Mouse (Mus musculus): ENCODE results near the gene Retreg1. TPM values are rescaled to one million over a fixed set of nuclear protein-coding genes. Genes with fewer than 3 reads are reported as not detected.
A peak's percentile ranks its signal among the peaks of the same experiment; 100 is the strongest.

Retreg1 gene
- total RNA-seq, 1 experiment, result 7.1 TPM

GRCm38 (mm10) chr15:25854270-25854904 is 11.4 kb downstream of the Retreg1 start:
- no peaks in the 10 kb centered on the region for H3K9me3 ChIP-seq (ENCODE audit: control insufficient read depth, insufficient read depth, low read depth, low read length)
- H3K36me3 ChIP-seq (ENCODE audit: control insufficient read depth, insufficient read depth, low read length, poor library complexity, severe bottlenecking), result no peaks in the 10 kb centered on the region
- in situ Hi-C loops (cut with MboI; ENCODE audit: low sequenced_read_pairs in 2 of 2, unreplicated experiment in 2 of 2), result no loop called here
- H3K27ac ChIP-seq (ENCODE audit: insufficient read depth, low read depth, low read length, poor library complexity, severe bottlenecking), result no peak overlapping the region
- no peak for TF ChIP-seq ZNF384 (IDR thresholded peaks at IDR 0.05; ENCODE audit: low read depth, low read length)
- TF ChIP-seq ZC3H11A (IDR thresholded peaks at IDR 0.05; ENCODE audit: borderline replicate concordance, low read depth, low read length), result no peak
- no peak for TF ChIP-seq CHD2 (IDR thresholded peaks at IDR 0.05; ENCODE audit: low read depth, low read length)
- no peak for TF ChIP-seq MAFK (IDR thresholded peaks at IDR 0.05; ENCODE audit: insufficient read depth, low read depth, low read length)
- no peak for TF ChIP-seq HCFC1 (IDR thresholded peaks at IDR 0.05; ENCODE audit: borderline replicate concordance, insufficient read depth, low read length)
- DNase-seq (ENCODE audit: low read depth, low spot score), result no peak
- no peak overlapping the region for H3K4me3 ChIP-seq (ENCODE audit: insufficient read depth in 1 of 2, low read depth in 1 of 2, low read length in 2 of 2, poor library complexity in 1 of 2, severe bottlenecking in 1 of 2)
- H3K9ac ChIP-seq (ENCODE audit: insufficient read depth, low read depth, low read length, poor library complexity, severe bottlenecking), result no peak overlapping the region
- peaks cover 4 to 17% of the 10 kb centered on the region in 2 experiments; a peak in 1 of 4 replicates for H3K4me1 ChIP-seq (ENCODE audit: control insufficient read depth in 2 of 2, insufficient read depth in 2 of 2, low read length in 2 of 2, poor library complexity in 1 of 2)

DNA sequence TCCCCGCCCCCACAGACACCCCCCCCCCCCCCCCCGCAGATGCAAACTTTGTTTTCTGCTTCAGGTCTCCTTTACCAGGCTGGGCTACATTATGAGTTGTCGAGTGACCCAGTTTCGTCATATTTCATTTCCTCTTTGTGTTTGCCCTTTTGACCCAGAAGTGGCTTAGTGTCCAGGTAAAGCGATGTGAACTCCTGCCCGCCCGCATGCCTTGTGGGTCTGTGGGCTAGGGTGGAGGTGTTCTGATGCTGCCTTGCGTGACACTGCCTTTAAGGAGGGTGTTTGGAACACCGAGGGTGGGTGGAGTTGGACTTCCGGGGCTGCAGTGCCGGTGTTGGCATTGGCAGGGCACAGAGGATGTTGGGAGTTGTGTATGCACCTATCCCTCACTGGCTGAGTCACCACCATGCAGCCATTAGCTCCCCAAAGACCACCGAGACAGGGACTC is 15.7 kb downstream of the Retreg1 start:
- in situ Hi-C loops (cut with MboI; ENCODE audit: low sequenced_read_pairs in 2 of 2, unreplicated experiment in 2 of 2), result no loop called here

DNA sequence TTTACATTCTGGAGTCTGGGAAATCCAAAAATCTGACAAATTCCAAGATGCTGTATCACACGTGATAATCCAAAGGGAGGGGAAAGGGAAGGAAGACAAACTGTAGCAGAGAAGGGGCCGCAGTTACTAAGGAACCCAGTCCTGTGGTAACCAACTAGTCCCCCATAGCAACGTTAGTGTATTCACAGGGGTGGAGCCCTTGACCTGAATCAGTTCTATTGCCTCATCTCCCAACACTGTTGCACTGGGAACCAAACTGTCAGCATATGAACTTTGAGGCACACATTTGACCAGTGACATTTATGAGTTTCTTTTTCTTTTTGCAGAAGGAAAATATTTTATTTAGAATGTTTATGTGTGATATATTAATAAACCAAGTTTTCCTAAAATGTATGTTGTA is 16.5 kb downstream of the Retreg1 start:
- no peaks in the 10 kb centered on the region for H3K9me3 ChIP-seq (ENCODE audit: control insufficient read depth, insufficient read depth, low read depth, low read length)
- no peak overlapping the region for H3K4me3 ChIP-seq (ENCODE audit: insufficient read depth in 1 of 2, low read depth in 1 of 2, low read length in 2 of 2, poor library complexity in 1 of 2, severe bottlenecking in 1 of 2)
- peaks cover 2 to 21% of the 10 kb centered on the region in 2 experiments; a peak in 1 of 4 replicates for H3K4me1 ChIP-seq (ENCODE audit: control insufficient read depth in 2 of 2, insufficient read depth in 2 of 2, low read length in 2 of 2, poor library complexity in 1 of 2)
- no peak overlapping the region for H3K9ac ChIP-seq (ENCODE audit: insufficient read depth, low read depth, low read length, poor library complexity, severe bottlenecking)
- in situ Hi-C loops (cut with MboI; ENCODE audit: low sequenced_read_pairs in 2 of 2, unreplicated experiment in 2 of 2), result no loop called here
- TF ChIP-seq ZC3H11A (IDR thresholded peaks at IDR 0.05; ENCODE audit: borderline replicate concordance, low read depth, low read length) (no peak), HCFC1 (IDR thresholded peaks at IDR 0.05; ENCODE audit: borderline replicate concordance, insufficient read depth, low read length) (no peak), CHD2 (IDR thresholded peaks at IDR 0.05; ENCODE audit: low read depth, low read length) (no peak), MAFK (IDR thresholded peaks at IDR 0.05; ENCODE audit: insufficient read depth, low read depth, low read length) (no peak), ZNF384 (IDR thresholded peaks at IDR 0.05; ENCODE audit: low read depth, low read length) (no peak)
- no peak for DNase-seq (ENCODE audit: low read depth, low spot score)
- H3K27ac ChIP-seq (ENCODE audit: insufficient read depth, low read depth, low read length, poor library complexity, severe bottlenecking), result no peak overlapping the region
- no peaks in the 10 kb centered on the region for H3K36me3 ChIP-seq (ENCODE audit: control insufficient read depth, insufficient read depth, low read length, poor library complexity, severe bottlenecking)

More for the DNA sequence above, 15.7 kb downstream of the Retreg1 start:
- no peaks in the 10 kb centered on the region for H3K36me3 ChIP-seq (ENCODE audit: control insufficient read depth, insufficient read depth, low read length, poor library complexity, severe bottlenecking)
- H3K4me3 ChIP-seq (ENCODE audit: insufficient read depth in 1 of 2, low read depth in 1 of 2, low read length in 2 of 2, poor library complexity in 1 of 2, severe bottlenecking in 1 of 2), result peak overlapping the region; percentile 40 to 44; a peak in 2 of 4 replicates
- no peak overlapping the region; the same call in 1 of the 2 replicates for H3K27ac ChIP-seq (ENCODE audit: insufficient read depth, low read depth, low read length, poor library complexity, severe bottlenecking)
- no peak for DNase-seq (ENCODE audit: low read depth, low spot score)
- H3K9ac ChIP-seq (ENCODE audit: insufficient read depth, low read depth, low read length, poor library complexity, severe bottlenecking), result peak overlapping the region; percentile 46; the same call in 1 of the 2 replicates
- TF ChIP-seq MAFK (IDR thresholded peaks at IDR 0.05; ENCODE audit: insufficient read depth, low read depth, low read length) (no peak), HCFC1 (IDR thresholded peaks at IDR 0.05; ENCODE audit: borderline replicate concordance, insufficient read depth, low read length) (no peak), ZNF384 (IDR thresholded peaks at IDR 0.05; ENCODE audit: low read depth, low read length) (no peak), ZC3H11A (IDR thresholded peaks at IDR 0.05; ENCODE audit: borderline replicate concordance, low read depth, low read length) (no peak), CHD2 (IDR thresholded peaks at IDR 0.05; ENCODE audit: low read depth, low read length) (no peak)
- H3K9me3 ChIP-seq (ENCODE audit: control insufficient read depth, insufficient read depth, low read depth, low read length), result no peaks in the 10 kb centered on the region
- peaks cover 2 to 21% of the 10 kb centered on the region in 2 experiments; a peak in 1 of 4 replicates for H3K4me1 ChIP-seq (ENCODE audit: control insufficient read depth in 2 of 2, insufficient read depth in 2 of 2, low read length in 2 of 2, poor library complexity in 1 of 2)

DNA sequence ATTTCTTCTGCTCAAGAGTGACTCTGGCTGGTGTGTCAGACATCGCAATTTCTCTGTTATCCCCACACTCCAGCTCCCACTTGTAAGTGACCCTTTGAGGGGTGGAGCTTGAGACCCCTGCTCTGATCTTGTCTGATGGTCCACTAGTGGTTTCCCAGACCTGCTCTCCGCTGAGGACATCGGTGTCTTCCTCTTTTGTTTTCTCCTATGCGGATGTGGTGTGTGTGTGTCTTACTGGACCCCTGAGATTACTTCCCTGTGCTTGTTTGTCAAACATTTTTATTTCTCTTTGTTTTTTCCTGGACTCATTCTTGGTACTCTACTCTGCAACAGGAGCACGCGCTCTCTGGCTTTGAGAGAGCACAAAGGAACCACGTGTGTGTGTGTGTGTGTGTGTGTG is 18.9 kb downstream of the Retreg1 start:
- H3K4me1 ChIP-seq (ENCODE audit: control insufficient read depth in 2 of 2, insufficient read depth in 2 of 2, low read length in 2 of 2, poor library complexity in 1 of 2), result peaks cover 0 to 12% of the 10 kb centered on the region in 2 experiments; a peak in 1 of 4 replicates
- no peak overlapping the region for H3K9ac ChIP-seq (ENCODE audit: insufficient read depth, low read depth, low read length, poor library complexity, severe bottlenecking)
- H3K4me3 ChIP-seq (ENCODE audit: insufficient read depth in 1 of 2, low read depth in 1 of 2, low read length in 2 of 2, poor library complexity in 1 of 2, severe bottlenecking in 1 of 2), result no peak overlapping the region
- no peak for DNase-seq (ENCODE audit: low read depth, low spot score)
- in situ Hi-C loops (cut with MboI; ENCODE audit: low sequenced_read_pairs in 2 of 2, unreplicated experiment in 2 of 2), result no loop called here
- H3K27ac ChIP-seq (ENCODE audit: insufficient read depth, low read depth, low read length, poor library complexity, severe bottlenecking), result no peak overlapping the region
- no peaks in the 10 kb centered on the region for H3K9me3 ChIP-seq (ENCODE audit: control insufficient read depth, insufficient read depth, low read depth, low read length)
- TF ChIP-seq ZNF384 (IDR thresholded peaks at IDR 0.05; ENCODE audit: low read depth, low read length) (no peak), MAFK (IDR thresholded peaks at IDR 0.05; ENCODE audit: insufficient read depth, low read depth, low read length) (no peak), ZC3H11A (IDR thresholded peaks at IDR 0.05; ENCODE audit: borderline replicate concordance, low read depth, low read length) (no peak), HCFC1 (IDR thresholded peaks at IDR 0.05; ENCODE audit: borderline replicate concordance, insufficient read depth, low read length) (no peak), CHD2 (IDR thresholded peaks at IDR 0.05; ENCODE audit: low read depth, low read length) (no peak)
- H3K36me3 ChIP-seq (ENCODE audit: control insufficient read depth, insufficient read depth, low read length, poor library complexity, severe bottlenecking), result no peaks in the 10 kb centered on the region
